Mouse (Mus musculus) olfactory bulb, adult 2 months (tissue): Measurements from ENCODE around the gene Sel1l.

ENCODE experiments used
- CTCF ChIP-seq: fragments of 200-500 bp; IDR thresholded peaks from 2 replicates; pipeline ENCODE4 v1.5.1; 2012; ENCODE audit warnings: low read depth, mild to moderate bottlenecking, low read length, moderate library complexity; ENCODE audit not compliant: insufficient read depth
- POLR2A ChIP-seq: fragments of 200-500 bp; IDR thresholded peaks from 2 replicates; pipeline ENCODE4 v1.6.1; 2012; ENCODE audit warnings: mild to moderate bottlenecking, low read depth, low read length, moderate library complexity; ENCODE audit not compliant: insufficient read depth

DNA sequence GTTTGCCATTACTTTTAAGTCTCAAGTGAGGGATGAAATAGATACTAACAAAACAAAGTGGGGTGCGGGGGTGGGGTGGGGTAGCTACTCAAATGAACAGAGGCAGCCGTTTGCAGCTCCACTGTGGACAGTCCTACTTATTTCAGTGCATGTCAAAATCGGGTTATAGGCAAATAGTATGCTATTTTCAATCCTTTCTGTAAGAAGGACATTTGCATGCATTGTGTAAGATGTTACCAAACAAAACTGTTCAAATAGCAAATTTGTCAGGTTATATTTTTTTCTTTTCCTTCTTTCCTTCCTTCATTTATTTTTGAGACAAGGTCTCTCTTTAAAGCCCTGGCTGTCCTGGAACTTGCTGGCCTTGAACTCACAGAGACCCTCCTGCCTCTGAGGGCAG lies 44.7 kb downstream of the Sel1l start:
- no peak for TF ChIP-seq POLR2A
- no peak for TF ChIP-seq CTCF
